Mouse (Mus musculus) forebrain, embryonic 14.5 days (tissue): ENCODE results near the gene Btbd8. TPM values are rescaled to one million over a fixed set of nuclear protein-coding genes. Genes with fewer than 3 reads are reported as not detected.
A peak's percentile ranks its signal among the peaks of the same experiment; 100 is the strongest.

ENCODE experiments used
- ATAC-seq: fragments of 200-750 bp; cut with Nextera tagmentation; 2 replicates; pipeline ENCODE4 v1.8.0; 2017; ENCODE audit warnings: mild to moderate bottlenecking, moderate library complexity
- DNase-seq: peaks from one replicate; pipeline ENCODE4 v3.0.0-alpha.2; 2015; ENCODE audit warnings: low spot score
- H3K27ac ChIP-seq: fragments of 300-500 bp; sonication (generic); 2 replicates; pipeline ENCODE4 v1.5.1; 2014; ENCODE audit warnings: low read depth, mild to moderate bottlenecking, control low read depth, low read length, moderate library complexity
- H3K27me3 ChIP-seq: fragments of 300-500 bp; sonication (generic); replicated peaks from 2 replicates; pipeline ENCODE4 v1.6.1; 2014; ENCODE audit warnings: low read length, control low read depth, mixed read lengths; ENCODE audit not compliant: control insufficient read depth, insufficient read depth
- H3K36me3 ChIP-seq: fragments of 300-500 bp; sonication (generic); 2 replicates; pipeline ENCODE4 v1.6.1; 2014; ENCODE audit warnings: low read length, control low read depth; ENCODE audit not compliant: control insufficient read depth, insufficient read depth
- H3K4me1 ChIP-seq: fragments of 300-500 bp; sonication (generic); 2 replicates; pipeline ENCODE4 v1.6.1; 2014; ENCODE audit warnings: antibody characterized with exemption, low read length, control low read depth; ENCODE audit not compliant: control insufficient read depth, insufficient read depth
- H3K4me2 ChIP-seq: fragments of 300-500 bp; sonication (generic); 2 replicates; pipeline ENCODE4 v1.6.1; 2014; ENCODE audit warnings: mild to moderate bottlenecking, control low read depth, low read length
- H3K4me3 ChIP-seq: fragments of 300-500 bp; sonication (generic); 2 replicates; pipeline ENCODE4 v1.5.1; 2014; ENCODE audit warnings: low read depth, low read length, control low read depth
- H3K9ac ChIP-seq: fragments of 300-500 bp; sonication (generic); 2 replicates; pipeline ENCODE4 v1.6.1; 2014; ENCODE audit warnings: mild to moderate bottlenecking, low read length, control low read depth, moderate library complexity
- H3K9me3 ChIP-seq: fragments of 300-500 bp; sonication (generic); replicated peaks from 2 replicates; pipeline ENCODE4 v1.6.1; 2016; ENCODE audit warnings: low read length, control low read depth, mixed read lengths; ENCODE audit not compliant: control insufficient read depth
- WGBS: fragments of 180-500 bp; shearing (Covaris S2); extraction: QIAGEN DNeasy Blood & Tissue Kit; methylation state at CpG from one replicate; pipeline ENCODE4 v1.1.7; 2014; 5-methylcytosine and 5-hydroxymethylcytosine counted together
- polyA plus RNA-seq: library from polyadenylated mRNA; unstranded; fragments of >200 nt; fragmentation: Nextera tagmentation; extraction: Ambion mirVana; gene quantifications from 2 replicates; pipeline ENCODE4 v1.2.1, GENCODE M21; 2014

The Btbd8 gene
- polyA plus RNA-seq, 1 experiment from 2014 or later = 16.2 TPM

GRCm38 (mm10) chr5:107470600-107471329 lies 33.0 kb downstream of the Btbd8 start:
- no peak overlapping the region for H3K27ac ChIP-seq
- no peak overlapping the region for H3K4me2 ChIP-seq
- DNase-seq (no peak), ATAC-seq (no peak)
- 86% methylated on average over 10 of the region's 10 CpGs for WGBS
- H3K27me3 ChIP-seq = no peaks in the 10 kb centered on the region
- no peaks in the 10 kb centered on the region for H3K9me3 ChIP-seq
- no peak overlapping the region for H3K9ac ChIP-seq
- H3K4me3 ChIP-seq = no peak overlapping the region
- H3K4me1 ChIP-seq = no peaks in the 10 kb centered on the region
- H3K36me3 ChIP-seq = no peaks in the 10 kb centered on the region

- H3K9ac ChIP-seq = no peak overlapping the region
- H3K4me3 ChIP-seq = no peak overlapping the region
- H3K9me3 ChIP-seq = no peaks in the 10 kb centered on the region
- WGBS = 91% methylated on average over 2 of the region's 2 CpGs
- no peaks in the 10 kb centered on the region for H3K4me1 ChIP-seq
- no peaks in the 10 kb centered on the region for H3K36me3 ChIP-seq
- ATAC-seq (no peak), DNase-seq (no peak)
- no peak overlapping the region for H3K27ac ChIP-seq
- no peak overlapping the region for H3K4me2 ChIP-seq
- H3K27me3 ChIP-seq = no peaks in the 10 kb centered on the region
Measured at GRCm38 (mm10) chr5:107480194-107480593, 42.4 kb downstream of the Btbd8 start.

DNA sequence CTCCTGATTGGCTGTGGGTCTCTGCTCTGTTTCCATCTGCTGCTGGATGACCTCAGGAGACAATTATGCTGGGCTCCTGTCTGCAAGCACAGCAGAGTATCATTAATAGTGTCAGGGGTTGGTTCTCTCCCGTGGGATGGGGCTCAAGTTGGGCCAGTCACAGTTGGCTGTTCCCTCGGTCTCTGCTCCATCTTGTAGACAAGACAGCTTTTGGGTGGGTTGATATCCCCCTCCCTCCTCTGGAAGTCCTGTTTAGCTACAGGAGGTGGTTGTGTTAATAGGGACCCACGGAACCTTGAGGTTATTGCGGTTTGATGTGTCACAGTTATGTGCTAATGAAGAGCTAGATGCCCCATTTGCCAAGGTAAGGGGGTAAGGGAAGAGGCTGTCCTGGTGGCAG lies 51.2 kb downstream of the Btbd8 start:
- H3K9me3 ChIP-seq = no peaks in the 10 kb centered on the region
- no peaks in the 10 kb centered on the region for H3K36me3 ChIP-seq
- ATAC-seq (no peak), DNase-seq (no peak)
- H3K4me2 ChIP-seq = no peak overlapping the region
- no peaks in the 10 kb centered on the region for H3K27me3 ChIP-seq
- 82% methylated on average over 4 of the region's 4 CpGs for WGBS
- H3K4me1 ChIP-seq = no peaks in the 10 kb centered on the region
- H3K4me3 ChIP-seq = no peak overlapping the region
- H3K27ac ChIP-seq = no peak overlapping the region
- no peak overlapping the region for H3K9ac ChIP-seq

- no peak overlapping the region for H3K4me2 ChIP-seq
- no peak for ATAC-seq
Measured at GRCm38 (mm10) chr5:107491036-107491435, 53.2 kb downstream of the Btbd8 start.

DNA sequence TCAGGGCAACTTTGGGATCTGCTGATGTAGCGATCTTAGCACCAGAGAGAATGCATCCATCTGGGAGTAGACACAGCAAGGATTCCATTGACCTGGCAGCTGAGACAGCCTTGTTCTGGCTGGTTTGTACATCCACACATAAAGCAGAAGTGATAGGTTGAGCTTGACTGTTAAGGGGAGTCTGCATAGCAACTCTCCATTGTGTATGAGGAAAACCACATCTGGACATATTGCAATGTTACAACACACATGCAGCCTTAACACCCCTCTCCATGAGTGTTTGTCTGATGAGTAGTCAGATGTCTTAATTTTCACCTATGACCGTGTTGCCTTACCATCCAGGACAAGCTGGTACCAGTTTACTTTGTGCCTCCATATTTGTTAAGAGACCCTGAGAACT lies 54.7 kb downstream of the Btbd8 start:
- Histone ChIP-seq H3K9me3 (no peaks in the 10 kb centered on the region), H3K27ac (no peak overlapping the region), H3K4me3 (no peak overlapping the region), H3K4me1 (peaks cover 2% of the 10 kb centered on the region; the same call in 1 of the 2 replicates), H3K9ac (no peak overlapping the region), H3K36me3 (no peaks in the 10 kb centered on the region), H3K27me3 (no peaks in the 10 kb centered on the region), H3K4me2 (no peak overlapping the region)
- ATAC-seq (no peak), DNase-seq (no peak)
- 95% methylated on average over 2 of the region's 2 CpGs for WGBS

More at GRCm38 (mm10) chr5:107491036-107491435, 53.2 kb downstream of the Btbd8 start:
- no peak overlapping the region for H3K9ac ChIP-seq
- H3K9me3 ChIP-seq = no peaks in the 10 kb centered on the region
- no peak for DNase-seq
- no peaks in the 10 kb centered on the region for H3K27me3 ChIP-seq
- WGBS = 82% methylated on average over 9 of the region's 9 CpGs
- no peak overlapping the region for H3K27ac ChIP-seq
- no peak overlapping the region for H3K4me3 ChIP-seq
- H3K36me3 ChIP-seq = no peaks in the 10 kb centered on the region
- H3K4me1 ChIP-seq = no peaks in the 10 kb centered on the region

GRCm38 (mm10) chr5:107494759-107495158 lies 57.0 kb downstream of the Btbd8 start:
- Histone ChIP-seq H3K36me3 (no peaks in the 10 kb centered on the region), H3K4me1 (peaks cover 16% of the 10 kb centered on the region), H3K9me3 (no peaks in the 10 kb centered on the region), H3K4me2 (no peak overlapping the region), H3K4me3 (no peak overlapping the region), H3K27ac (no peak overlapping the region), H3K9ac (no peak overlapping the region), H3K27me3 (no peaks in the 10 kb centered on the region)
- no peak for ATAC-seq
- WGBS = 98% methylated on average over 5 of the region's 5 CpGs
- no peak for DNase-seq

- H3K4me1 ChIP-seq = peaks cover 16% of the 10 kb centered on the region
- H3K36me3 ChIP-seq = no peaks in the 10 kb centered on the region
- H3K27ac ChIP-seq = peak overlapping the region; percentile 21; the same call in 1 of the 2 replicates
- DNase-seq = no peak
- H3K9ac ChIP-seq = no peak overlapping the region
- H3K4me3 ChIP-seq = no peak overlapping the region
- no peak for ATAC-seq
- H3K4me2 ChIP-seq = no peak overlapping the region
- WGBS = 93% methylated on average over 2 of the region's 2 CpGs
- H3K27me3 ChIP-seq = no peaks in the 10 kb centered on the region
- no peaks in the 10 kb centered on the region for H3K9me3 ChIP-seq
Measured at GRCm38 (mm10) chr5:107496047-107496446, 58.2 kb downstream of the Btbd8 start.

DNA sequence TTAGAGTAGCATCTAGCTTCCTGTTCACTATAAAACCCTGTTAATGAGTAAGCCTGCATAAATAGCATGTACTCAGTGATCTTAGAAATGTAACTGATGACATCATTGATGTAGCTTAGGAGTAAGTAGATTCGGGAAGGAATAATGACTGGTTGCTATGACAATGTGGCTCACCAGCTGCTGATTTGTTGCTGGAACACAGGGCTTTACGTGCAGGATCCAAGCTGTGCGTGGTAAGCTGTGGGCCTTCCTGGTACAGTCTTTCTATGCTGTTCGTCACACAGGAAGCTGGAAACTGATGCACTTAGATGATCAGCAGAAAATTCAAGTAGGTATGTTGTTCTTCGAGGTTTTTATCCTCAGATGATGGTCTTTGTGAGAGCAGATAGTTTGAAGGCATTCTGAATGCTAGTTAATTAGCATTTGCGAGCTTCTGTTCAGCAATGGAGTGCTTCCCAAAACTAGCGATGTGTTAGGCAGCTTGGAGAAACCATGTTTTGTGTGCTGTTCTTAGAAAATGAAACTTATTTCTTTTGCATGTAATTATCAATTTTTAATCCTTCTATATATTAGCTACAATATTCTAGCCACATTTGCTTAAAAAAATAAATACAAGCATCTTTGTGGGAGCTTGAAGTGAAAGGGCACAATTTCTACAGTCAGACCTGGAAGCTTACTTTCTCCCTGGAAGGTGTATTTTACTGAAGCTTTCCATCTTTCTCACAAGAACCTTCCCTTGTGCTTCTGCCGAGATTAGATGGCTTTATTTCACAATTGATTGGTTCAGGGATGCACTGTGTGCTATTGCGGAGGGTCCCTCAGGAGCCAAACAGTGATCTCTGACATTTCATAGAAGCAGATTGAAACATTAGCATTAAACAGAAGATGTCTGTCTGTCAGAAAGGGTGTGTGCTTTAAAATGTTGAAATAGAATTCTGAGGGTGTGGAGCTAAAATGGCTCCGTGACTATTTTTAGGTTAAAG lies 60.0 kb downstream of the Btbd8 start:
- Histone ChIP-seq H3K27me3 (no peaks in the 10 kb centered on the region), H3K4me2 (peak overlapping the region; percentile 63), H3K9ac (peak overlapping the region; percentile 45), H3K4me3 (peak overlapping the region; percentile 35), H3K4me1 (peaks cover 16% of the 10 kb centered on the region), H3K27ac (peak overlapping the region; percentile 83), H3K36me3 (0 out of 2 replicates have a peak, but pooled peaks cover 5% of the 10 kb centered on the region), H3K9me3 (no peaks in the 10 kb centered on the region)
- WGBS = 19% methylated on average over 10 of the region's 10 CpGs
- ATAC-seq (peak; percentile 97), DNase-seq (peak; percentile 98)
